Mouse (Mus musculus) retina, postnatal 7 days (tissue): ENCODE data around the gene Olfr800.

Experiments
- DNase-seq: peaks from one replicate; pipeline ENCODE4 v3.0.0-alpha.2; 2012; ENCODE audit warnings: low read depth, low spot score

The Olfr800 gene

GRCm38 (mm10) chr10:129657394-129657793, at the start of gene Olfr800:
Gene Olfr800, plus strand, starts transcription at chr10:129657694.
- DNase-seq = no peak

- DNase-seq = no peak
Measured at GRCm38 (mm10) chr10:129612470-129612869, 45.0 kb upstream of the Olfr800 start, which contains the start of gene Olfr796. Gene Olfr796, minus strand, starts transcription at chr10:129612570.

GRCm38 (mm10) chr10:129621724-129622123, 35.8 kb upstream of the Olfr800 start:
- no peak for DNase-seq

GRCm38 (mm10) chr10:129623251-129623650, 34.2 kb upstream of the Olfr800 start:
- DNase-seq = no peak

GRCm38 (mm10) chr10:129627834-129628233, 29.7 kb upstream of the Olfr800 start, which contains the start of gene Olfr798:
Gene Olfr798, minus strand, starts transcription at chr10:129627934.
- DNase-seq = no peak

- no peak for DNase-seq
Measured at GRCm38 (mm10) chr10:129637184-129637583, 20.3 kb upstream of the Olfr800 start, which contains the start of gene Olfr799. Gene Olfr799, plus strand, starts transcription at chr10:129637484.

GRCm38 (mm10) chr10:129651763-129652162, 5.7 kb upstream of the Olfr800 start:
- no peak for DNase-seq

- DNase-seq = no peak
Measured at GRCm38 (mm10) chr10:129673765-129674164, 16.3 kb downstream of the Olfr800 start, which contains the start of gene Olfr801. Gene Olfr801, minus strand, starts transcription at chr10:129673865.

GRCm38 (mm10) chr10:129688069-129688468, 30.6 kb downstream of the Olfr800 start, which contains the start of gene Olfr802:
Gene Olfr802, minus strand, starts transcription at chr10:129688169.
- DNase-seq = no peak

GRCm38 (mm10) chr10:129694186-129694585, 36.7 kb downstream of the Olfr800 start, which contains the start of gene Olfr803:
Gene Olfr803, minus strand, starts transcription at chr10:129694286.
- DNase-seq = no peak

- DNase-seq = no peak
Measured at GRCm38 (mm10) chr10:129702910-129703309, 45.4 kb downstream of the Olfr800 start, which contains the start of gene Olfr804. Gene Olfr804, plus strand, starts transcription at chr10:129703210.
